Mouse (Mus musculus) G1E-ER4 (cell line): Measurements from ENCODE around the gene Itgam. TPM values are rescaled to one million over a fixed set of nuclear protein-coding genes. Genes with fewer than 3 reads are reported as not detected.

Experiments
- GATA1 ChIP-seq: IDR thresholded peaks from one replicate; pipeline ENCODE4 v1.8.0; 2012; ENCODE audit warnings: low read length, inconsistent platforms
- polyA plus RNA-seq: library from polyadenylated mRNA; stranded (reverse); fragments of >175 nt; gene quantifications from 2 replicates; pipeline ENCODE4 v1.2.3, GENCODE M21; 2012

The Itgam gene
- polyA plus RNA-seq, result not detected in 2 replicates

- no peak for TF ChIP-seq GATA1
These were observed at the start of gene Itgam, which contains the start of gene Gm49368 for GRCm38 (mm10) chr7:128062456-128062855. Gene Itgam, plus strand, starts transcription at chr7:128062640. Gene Gm49368, plus strand, starts transcription at chr7:128062683.

- no peak for TF ChIP-seq GATA1
These were observed 49.3 kb upstream of the Itgam start for GRCm38 (mm10) chr7:128013116-128013515.

GRCm38 (mm10) chr7:128016650-128017049, 45.8 kb upstream of the Itgam start:
- no peak for TF ChIP-seq GATA1

- TF ChIP-seq GATA1, result no peak
These were observed 44.2 kb upstream of the Itgam start for GRCm38 (mm10) chr7:128018275-128018674.

GRCm38 (mm10) chr7:128019187-128019586, 43.3 kb upstream of the Itgam start:
- no peak for TF ChIP-seq GATA1

GRCm38 (mm10) chr7:128022974-128023373, 39.5 kb upstream of the Itgam start:
- no peak for TF ChIP-seq GATA1

GRCm38 (mm10) chr7:128023565-128023964, 38.9 kb upstream of the Itgam start:
- no peak for TF ChIP-seq GATA1

GRCm38 (mm10) chr7:128024364-128024763, 38.1 kb upstream of the Itgam start:
- TF ChIP-seq GATA1, result no peak

- TF ChIP-seq GATA1, result no peak
These were observed 37.5 kb upstream of the Itgam start for GRCm38 (mm10) chr7:128024932-128025331.

GRCm38 (mm10) chr7:128025381-128025780, 37.1 kb upstream of the Itgam start:
- TF ChIP-seq GATA1, result no peak

GRCm38 (mm10) chr7:128031403-128031976, 30.9 kb upstream of the Itgam start:
- no peak for TF ChIP-seq GATA1

- no peak for TF ChIP-seq GATA1
These were observed 30.0 kb upstream of the Itgam start for GRCm38 (mm10) chr7:128032290-128032988.

- no peak for TF ChIP-seq GATA1
These were observed 29.5 kb upstream of the Itgam start for GRCm38 (mm10) chr7:128032989-128033293.

- no peak for TF ChIP-seq GATA1
These were observed 28.8 kb upstream of the Itgam start for GRCm38 (mm10) chr7:128033616-128034015.

- TF ChIP-seq GATA1, result no peak
These were observed 18.2 kb upstream of the Itgam start for GRCm38 (mm10) chr7:128044142-128044785.

- TF ChIP-seq GATA1, result no peak
These were observed 16.8 kb upstream of the Itgam start for GRCm38 (mm10) chr7:128045640-128046039.

- TF ChIP-seq GATA1, result no peak
These were observed 13.6 kb upstream of the Itgam start for GRCm38 (mm10) chr7:128048819-128049218.
